Mouse (Mus musculus) telencephalon, adult 2 months (tissue): ENCODE measurements around the gene Smpdl3b.
"Not testable (repeated sequence)": the region's sequence is repeated elsewhere in the genome, so short reads cannot be mapped to it uniquely, and the experiment has no call there.

Experiments
- DNase-seq: peaks from one replicate; pipeline ENCODE4 v3.0.0-alpha.2; 2011; ENCODE audit warnings: low read depth, low spot score

Smpdl3b gene

DNA sequence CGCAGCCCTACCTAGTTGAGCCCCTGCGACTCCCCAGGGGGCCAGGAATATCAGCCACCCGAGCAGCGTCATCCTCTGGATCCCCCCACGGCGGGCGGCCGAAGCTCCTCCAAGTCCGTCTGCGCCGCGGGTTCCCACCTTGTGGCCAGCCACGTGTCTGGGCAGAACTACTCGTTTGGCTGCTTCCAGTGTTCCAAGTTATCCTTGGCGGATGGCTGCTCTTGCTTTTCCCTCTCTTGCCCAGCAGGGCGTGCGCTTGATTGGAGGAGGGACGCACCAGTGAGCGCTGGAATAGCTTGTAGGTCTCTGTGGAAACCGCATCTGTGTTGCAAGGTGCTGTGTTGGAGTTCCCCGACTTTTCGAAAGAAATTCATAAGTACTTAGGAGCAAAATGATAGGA, at the start of gene Smpdl3b:
Gene Smpdl3b (minus strand): TSS at position 279 of the 400 bp plus-strand sequence.
- DNase-seq = peak; percentile 62

GRCm38 (mm10) chr4:132806620-132807191, 49.7 kb upstream of the Smpdl3b start:
- DNase-seq = no peak

GRCm38 (mm10) chr4:132805599-132806197, 48.6 kb upstream of the Smpdl3b start:
- no peak for DNase-seq

GRCm38 (mm10) chr4:132805146-132805545, 48.1 kb upstream of the Smpdl3b start:
- no peak for DNase-seq

DNA sequence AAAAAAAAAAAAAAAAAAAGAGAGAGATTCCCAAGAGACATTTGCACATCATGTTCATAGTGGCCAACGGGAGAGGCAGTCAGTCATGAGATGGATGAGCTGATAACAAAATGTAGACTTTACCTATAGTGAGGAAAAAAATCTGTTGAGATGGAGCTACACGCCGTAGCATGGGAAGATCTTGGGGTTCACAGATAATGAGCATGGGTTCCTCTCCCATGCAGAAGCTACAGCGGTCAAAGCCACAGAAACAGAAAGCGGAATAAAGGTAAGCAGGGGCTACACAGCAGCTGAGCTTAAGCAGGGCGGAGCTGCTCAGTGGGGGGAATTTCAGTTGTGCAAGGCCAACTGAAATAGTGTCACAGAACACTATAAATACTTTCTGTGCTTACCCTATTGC, 47.3 kb upstream of the Smpdl3b start:
- no peak for DNase-seq

DNA sequence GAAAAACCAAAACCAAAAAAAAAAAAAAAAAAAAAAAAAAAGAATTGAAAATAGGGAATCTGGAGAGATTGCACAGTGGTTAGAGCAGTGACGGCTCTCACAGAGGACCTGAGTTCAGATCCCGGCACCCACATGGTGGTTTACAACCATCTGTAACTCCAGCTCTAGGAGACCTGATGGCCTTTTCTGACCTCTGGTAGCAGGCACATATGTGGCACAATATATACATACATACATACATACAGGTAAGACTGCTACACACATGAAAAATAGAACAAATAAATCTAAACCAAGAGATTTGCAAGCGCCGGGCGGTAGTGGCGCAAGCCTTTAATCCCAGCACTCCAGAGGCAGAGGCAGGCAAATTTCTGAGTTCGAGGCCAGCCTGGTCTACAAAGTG, 46.8 kb upstream of the Smpdl3b start:
- no peak for DNase-seq

- no peak for DNase-seq
These were observed 46.2 kb upstream of the Smpdl3b start for GRCm38 (mm10) chr4:132803212-132803611.

DNA sequence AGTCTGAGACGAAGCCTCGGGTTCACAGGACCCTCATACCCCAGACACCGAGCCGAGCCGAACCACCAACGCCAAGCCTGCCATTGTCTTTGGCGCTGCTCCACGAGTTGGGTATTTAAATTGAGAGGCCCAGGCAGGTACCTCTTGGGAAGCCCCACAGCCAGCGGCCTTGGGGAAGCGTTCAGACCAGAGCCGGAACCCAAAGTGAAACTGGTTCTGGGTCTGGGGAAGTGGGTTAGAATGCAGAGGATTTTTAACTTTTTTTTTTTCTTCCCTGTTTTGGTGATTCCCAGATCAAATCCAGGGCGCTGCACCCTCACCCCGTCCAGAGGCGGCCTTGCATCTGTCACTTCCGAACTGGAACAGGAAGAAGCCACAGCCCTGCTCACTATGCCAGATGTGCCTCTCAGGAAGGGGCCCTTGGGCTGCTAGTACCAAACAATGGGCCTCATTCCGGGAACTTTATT, 45.2 kb upstream of the Smpdl3b start:
- DNase-seq = no peak

GRCm38 (mm10) chr4:132801176-132802077, 44.4 kb upstream of the Smpdl3b start:
- no peak for DNase-seq

GRCm38 (mm10) chr4:132799845-132800244, 42.8 kb upstream of the Smpdl3b start:
- DNase-seq = no peak

GRCm38 (mm10) chr4:132798666-132799065, 41.6 kb upstream of the Smpdl3b start:
- DNase-seq = not testable (repeated sequence)

- DNase-seq = no peak
These were observed 41.0 kb upstream of the Smpdl3b start for GRCm38 (mm10) chr4:132798028-132798427.

GRCm38 (mm10) chr4:132797461-132797860, 40.4 kb upstream of the Smpdl3b start:
- DNase-seq = no peak

DNA sequence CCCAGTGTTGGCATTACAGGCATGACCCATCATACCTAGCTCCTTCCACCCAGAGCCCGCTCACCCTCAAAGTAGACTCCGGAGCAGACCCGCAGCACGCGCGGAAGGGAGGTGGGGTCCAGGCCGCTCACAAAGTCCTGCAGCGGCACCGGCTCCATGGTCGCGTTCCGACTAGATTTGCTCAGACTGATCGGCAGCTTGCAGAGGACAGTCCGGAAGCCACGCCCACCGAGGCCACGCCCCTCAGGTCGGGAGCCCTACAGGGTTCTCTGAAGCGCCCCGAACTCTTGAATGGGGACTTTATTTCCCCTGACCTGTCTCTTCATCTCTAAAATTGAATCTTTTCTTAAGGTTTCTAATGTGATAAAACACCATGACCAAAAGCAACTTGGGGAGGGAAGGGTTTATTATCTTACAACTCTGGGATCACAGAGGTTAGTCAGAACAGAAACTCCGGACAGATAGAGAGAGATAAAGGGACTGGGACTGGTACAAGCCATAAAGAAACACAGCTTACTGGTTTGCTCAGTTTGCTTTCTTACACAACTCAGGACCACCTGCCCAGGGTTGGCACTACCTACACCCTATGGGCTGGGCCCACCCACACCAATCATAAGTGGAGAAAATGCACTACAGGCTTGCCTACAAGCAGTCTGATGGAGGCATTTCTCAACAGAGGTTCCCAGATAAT, 39.3 kb upstream of the Smpdl3b start, which contains the start of gene Themis2:
Gene Themis2 (minus strand): TSS at position 192 of the 691 bp plus-strand sequence.
- DNase-seq = no peak

- no peak for DNase-seq
These were observed 38.1 kb upstream of the Smpdl3b start for GRCm38 (mm10) chr4:132795171-132795570.

- DNase-seq = no peak
These were observed 37.7 kb upstream of the Smpdl3b start for GRCm38 (mm10) chr4:132794760-132795159.

- DNase-seq = no peak
These were observed 37.0 kb upstream of the Smpdl3b start for GRCm38 (mm10) chr4:132794028-132794427.

- DNase-seq = not testable (repeated sequence)
These were observed 36.4 kb upstream of the Smpdl3b start for GRCm38 (mm10) chr4:132793322-132794004.

DNA sequence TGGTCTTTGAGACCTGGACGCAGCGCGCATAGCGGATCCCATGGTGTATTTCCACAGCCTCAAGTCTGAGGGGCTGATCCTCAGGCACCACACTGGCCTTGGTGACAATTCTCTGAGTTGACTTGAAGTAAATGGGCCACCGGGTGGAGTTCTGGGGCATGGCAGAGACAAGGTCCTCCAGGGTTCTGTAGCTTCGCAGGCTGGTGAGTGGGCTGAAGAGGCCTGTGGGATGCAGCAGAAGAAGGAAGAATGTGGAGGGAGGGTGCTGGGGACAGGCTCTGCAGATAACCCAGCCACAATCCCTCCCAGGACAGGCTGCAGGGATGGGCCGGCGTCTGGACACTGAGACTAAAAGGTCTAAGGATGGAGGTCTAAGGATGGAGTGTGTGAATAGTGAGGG, 32.7 kb upstream of the Smpdl3b start:
- no peak for DNase-seq

DNA sequence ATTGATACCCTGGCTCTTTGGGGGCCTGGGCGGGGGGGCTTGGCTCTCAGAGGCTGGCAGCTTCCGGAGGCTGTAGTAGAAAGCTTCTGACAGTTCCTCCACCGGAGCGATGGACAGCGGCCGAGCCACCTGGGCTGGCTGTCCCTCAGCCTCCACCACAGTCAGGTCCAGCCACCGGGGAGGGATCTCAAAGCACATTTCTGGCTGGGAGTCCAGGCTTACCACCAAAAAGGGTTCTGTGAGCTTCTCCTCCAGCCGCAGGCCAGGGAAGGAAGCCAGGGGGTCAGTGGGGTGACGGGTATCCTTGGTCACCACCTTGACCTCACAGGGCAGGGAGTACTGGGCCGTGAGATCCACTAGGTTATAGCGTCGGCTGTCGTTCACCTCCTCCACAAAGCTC, 28.2 kb upstream of the Smpdl3b start:
- DNase-seq = no peak

DNA sequence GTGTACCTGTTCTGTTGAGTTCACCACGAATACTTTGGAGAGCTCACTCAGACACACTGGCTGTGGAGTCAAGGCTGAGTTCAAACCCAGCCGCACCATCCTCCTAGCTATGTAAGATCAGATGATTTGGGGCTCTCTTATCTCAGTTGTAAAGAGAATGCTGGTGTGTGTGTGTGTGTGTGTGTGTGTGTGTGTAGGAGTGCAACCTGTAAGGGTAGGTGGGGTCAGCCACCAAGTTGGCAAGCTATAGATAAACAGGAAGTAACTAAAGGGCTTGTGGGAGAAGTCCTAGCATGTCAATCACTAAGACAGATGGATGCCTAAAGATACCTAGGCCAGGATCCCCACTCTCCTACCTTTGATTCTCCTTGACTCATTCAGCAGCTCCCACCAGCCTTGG, 26.7 kb upstream of the Smpdl3b start:
- no peak for DNase-seq
